Mouse (Mus musculus): ENCODE data around the gene Dner. TPM values are rescaled to one million over a fixed set of nuclear protein-coding genes. Genes with fewer than 3 reads are reported as not detected.

Gene Dner
- polyA plus RNA-seq, 1 experiment from 2014 or later: 3.4 TPM

DNA sequence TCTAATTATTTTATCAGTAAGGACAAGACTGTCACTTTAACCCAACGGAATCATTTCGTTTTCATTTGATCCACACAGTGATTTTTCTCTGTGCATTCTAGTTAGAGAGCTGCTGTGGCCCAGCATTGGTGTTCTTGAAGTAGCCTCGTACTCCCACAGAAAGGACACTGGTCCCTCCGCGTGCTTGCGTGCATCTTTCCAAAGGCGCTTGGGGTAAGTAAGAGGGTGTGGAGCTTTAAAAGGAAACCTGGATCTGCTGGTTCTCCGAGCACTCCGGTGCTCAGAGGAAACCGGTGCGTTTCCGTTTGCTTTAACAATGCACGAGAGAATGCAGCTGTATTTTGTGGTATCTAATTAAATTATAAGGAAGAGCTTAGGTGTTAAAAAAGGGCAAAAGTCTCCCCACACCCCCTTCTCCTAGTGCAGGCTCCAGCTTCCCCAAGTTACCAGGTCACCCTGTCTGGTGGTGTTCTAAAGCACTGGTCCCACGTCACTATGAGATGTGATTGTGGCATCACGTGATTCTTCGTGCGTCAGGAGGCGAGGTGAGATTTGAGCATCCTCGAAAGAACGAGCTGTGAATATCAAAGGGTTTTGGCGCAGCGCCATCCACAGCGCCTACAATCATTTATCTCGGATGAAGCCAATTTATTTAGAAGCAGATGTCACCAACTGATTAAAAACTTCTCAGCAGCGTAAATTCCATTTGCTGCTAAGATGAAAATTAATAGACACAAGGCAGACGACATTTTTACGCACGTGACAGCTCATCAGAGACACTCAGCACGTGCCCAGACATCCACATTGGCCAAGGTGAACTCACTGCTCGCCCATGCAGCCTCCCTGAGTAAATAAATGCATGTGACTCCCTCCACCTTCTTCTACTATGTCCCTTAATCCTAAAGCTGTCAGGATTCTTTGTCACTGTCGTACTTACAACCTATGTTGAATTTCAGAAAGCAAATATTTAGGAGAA, 14.1 kb upstream of the Dner start:
- H3K9me3 ChIP-seq (ENCODE audit: control insufficient read depth, low read length): no peaks in the 10 kb centered on the region
- no peak overlapping the region for H3K9ac ChIP-seq (ENCODE audit: low read depth, low read length)
- no peak overlapping the region for H3K4me3 ChIP-seq (ENCODE audit: low read length)
- H3K4me1 ChIP-seq (ENCODE audit: control insufficient read depth, insufficient read depth, low read length): 0 out of 2 replicates have a peak, but pooled peaks cover 4% of the 10 kb centered on the region
- H3K4me2 ChIP-seq (ENCODE audit: low read depth, low read length): peak overlapping the region; percentile 7
- H3K36me3 ChIP-seq (ENCODE audit: control insufficient read depth, insufficient read depth, low read length): no peaks in the 10 kb centered on the region
- no peaks in the 10 kb centered on the region for H3K27me3 ChIP-seq (replicated peaks; ENCODE audit: control insufficient read depth, insufficient read depth, low read length)
- ATAC-seq: no peak
- no peak overlapping the region for H3K27ac ChIP-seq (ENCODE audit: low read length)
- WGBS: 12% methylated on average over 31 of the region's 31 CpGs

DNA sequence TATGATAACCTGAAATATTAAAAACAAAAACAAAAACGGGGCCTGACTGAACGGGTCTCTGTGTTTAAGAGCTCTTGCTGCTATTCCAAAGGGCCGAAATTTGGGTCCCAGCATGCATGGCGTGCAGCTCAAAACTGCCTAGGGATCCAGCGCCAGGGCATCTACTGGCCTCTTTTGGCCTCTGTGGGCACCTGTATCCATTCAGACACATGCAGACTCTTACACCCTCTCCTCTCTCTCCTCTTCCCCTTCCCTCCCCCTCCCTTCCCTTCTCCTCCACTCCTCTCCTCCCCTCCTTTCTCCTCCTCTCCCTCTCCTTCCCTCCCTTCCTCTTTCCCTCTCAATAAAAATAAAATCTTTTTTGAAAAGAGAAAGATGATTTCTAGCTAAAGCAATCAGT, 13.4 kb upstream of the Dner start:
- 0 out of 2 replicates have a peak, but pooled peaks cover 4% of the 10 kb centered on the region for H3K4me1 ChIP-seq (ENCODE audit: control insufficient read depth, insufficient read depth, low read length)
- H3K9ac ChIP-seq (ENCODE audit: low read depth, low read length): no peak overlapping the region
- H3K9me3 ChIP-seq (ENCODE audit: control insufficient read depth, low read length): no peaks in the 10 kb centered on the region
- H3K4me2 ChIP-seq (ENCODE audit: low read depth, low read length): no peak overlapping the region
- no peaks in the 10 kb centered on the region for H3K36me3 ChIP-seq (ENCODE audit: control insufficient read depth, insufficient read depth, low read length)
- 37% methylated on average over 5 of the region's 5 CpGs for WGBS
- no peaks in the 10 kb centered on the region for H3K27me3 ChIP-seq (replicated peaks; ENCODE audit: control insufficient read depth, insufficient read depth, low read length)
- ATAC-seq: no peak
- no peak overlapping the region for H3K4me3 ChIP-seq (ENCODE audit: low read length)
- H3K27ac ChIP-seq (ENCODE audit: low read length): no peak overlapping the region

DNA sequence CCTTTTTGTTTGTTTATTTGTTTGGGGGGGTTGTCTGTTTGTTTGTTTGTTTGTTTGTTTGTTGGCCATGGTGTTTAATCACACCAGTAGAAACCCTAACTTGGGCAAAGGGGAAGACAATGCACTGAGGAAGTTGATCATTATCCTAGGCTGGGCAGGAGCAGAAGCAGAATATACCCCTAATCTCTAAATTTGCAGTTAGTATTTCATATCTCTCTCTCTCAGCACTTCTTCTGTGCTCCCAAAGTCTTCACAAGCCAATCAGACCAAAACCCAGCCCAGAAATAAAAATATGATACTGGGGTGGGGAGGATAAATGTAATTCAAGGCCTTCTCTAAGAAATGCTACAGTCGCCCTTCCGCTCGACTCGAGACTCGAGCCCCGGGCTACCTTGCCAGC, 4.2 kb upstream of the Dner start:
- H3K4me2 ChIP-seq (ENCODE audit: low read depth, low read length): no peak overlapping the region
- H3K27ac ChIP-seq (ENCODE audit: low read length): no peak overlapping the region
- no peak overlapping the region for H3K4me3 ChIP-seq (ENCODE audit: low read length)
- no peak overlapping the region for H3K9ac ChIP-seq (ENCODE audit: low read depth, low read length)
- peaks cover 13% of the 10 kb centered on the region for H3K27me3 ChIP-seq (replicated peaks; ENCODE audit: control insufficient read depth, insufficient read depth, low read length)
- H3K9me3 ChIP-seq (ENCODE audit: control insufficient read depth, low read length): no peaks in the 10 kb centered on the region
- peaks cover 8% of the 10 kb centered on the region for H3K4me1 ChIP-seq (ENCODE audit: control insufficient read depth, insufficient read depth, low read length)
- H3K36me3 ChIP-seq (ENCODE audit: control insufficient read depth, insufficient read depth, low read length): no peaks in the 10 kb centered on the region
- WGBS: over 99% methylated on average over 6 of the region's 6 CpGs
- ATAC-seq: no peak

DNA sequence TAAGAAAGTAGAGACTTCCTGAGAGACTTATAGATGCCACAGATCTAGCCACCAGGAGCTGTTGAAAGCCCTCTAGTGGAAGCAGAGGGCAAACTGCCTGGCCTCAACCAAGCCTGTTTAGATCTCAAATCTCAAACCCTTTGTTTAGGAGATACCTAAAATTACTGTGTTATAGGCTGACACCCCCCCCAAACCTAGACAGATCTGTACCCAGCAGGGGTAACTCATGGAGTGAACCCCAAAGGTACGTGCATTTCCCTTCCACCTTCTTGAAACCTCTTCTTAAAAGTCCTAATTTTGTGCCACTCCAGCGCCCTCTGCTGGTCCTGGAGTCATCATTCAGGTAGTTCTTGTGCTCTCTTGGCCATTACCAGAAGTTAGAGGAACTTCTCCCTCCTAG, 1.1 kb upstream of the Dner start:
- Histone ChIP-seq H3K4me2 (ENCODE audit: low read depth, low read length) (no peak overlapping the region), H3K4me1 (ENCODE audit: control insufficient read depth, insufficient read depth, low read length) (peaks cover 11% of the 10 kb centered on the region), H3K27me3 (replicated peaks; ENCODE audit: control insufficient read depth, insufficient read depth, low read length) (peaks cover 20% of the 10 kb centered on the region), H3K27ac (ENCODE audit: low read length) (no peak overlapping the region), H3K4me3 (ENCODE audit: low read length) (no peak overlapping the region), H3K9ac (ENCODE audit: low read depth, low read length) (no peak overlapping the region), H3K9me3 (ENCODE audit: control insufficient read depth, low read length) (no peaks in the 10 kb centered on the region), H3K36me3 (ENCODE audit: control insufficient read depth, insufficient read depth, low read length) (no peaks in the 10 kb centered on the region)
- WGBS: 2% methylated on average over 2 of the region's 2 CpGs
- ATAC-seq: no peak

DNA sequence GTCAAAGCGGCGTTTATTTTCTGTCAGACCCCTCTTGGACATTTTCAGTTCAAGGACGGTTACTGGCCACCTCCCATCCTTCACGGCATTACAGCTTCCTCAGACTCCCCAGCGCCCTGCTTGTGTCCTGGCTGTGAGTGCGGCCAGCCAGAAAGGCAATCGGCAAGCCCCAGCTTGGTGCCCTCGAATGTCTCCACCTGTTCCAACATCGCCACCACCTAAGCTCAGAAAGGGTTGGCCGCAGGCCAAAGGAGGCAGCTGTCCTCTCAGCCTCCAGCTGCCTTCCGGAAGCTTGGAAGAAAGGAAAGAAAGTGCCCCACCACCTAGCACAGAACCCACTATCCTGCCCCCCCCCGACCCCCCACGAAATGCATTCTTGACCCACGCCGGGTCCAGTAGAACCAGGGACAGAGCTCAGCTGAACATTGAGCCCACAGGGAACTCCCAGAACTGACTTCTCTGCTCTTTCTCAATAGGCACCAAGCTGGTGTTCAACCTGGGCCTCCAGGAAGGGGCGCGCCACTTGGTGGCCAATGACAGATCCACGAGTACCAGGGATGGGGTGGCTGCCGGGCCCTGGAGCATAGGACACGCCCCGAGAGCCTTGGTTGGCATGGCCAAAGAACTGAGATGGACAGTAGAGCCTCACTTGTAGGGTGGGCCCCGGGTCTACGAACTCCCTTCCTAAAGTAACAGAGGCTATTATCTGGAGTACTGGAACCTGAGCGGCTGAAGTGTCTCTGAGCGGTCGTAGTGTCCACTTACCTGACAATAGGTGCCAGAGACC, 1.1 kb downstream of the Dner start:
- Histone ChIP-seq H3K4me3 (ENCODE audit: low read length) (peak overlapping the region; percentile 53), H3K27me3 (replicated peaks; ENCODE audit: control insufficient read depth, insufficient read depth, low read length) (peaks cover 20% of the 10 kb centered on the region), H3K4me1 (ENCODE audit: control insufficient read depth, insufficient read depth, low read length) (peaks cover 11% of the 10 kb centered on the region), H3K36me3 (ENCODE audit: control insufficient read depth, insufficient read depth, low read length) (no peaks in the 10 kb centered on the region), H3K27ac (ENCODE audit: low read length) (no peak overlapping the region), H3K9me3 (ENCODE audit: control insufficient read depth, low read length) (no peaks in the 10 kb centered on the region), H3K9ac (ENCODE audit: low read depth, low read length) (no peak overlapping the region), H3K4me2 (ENCODE audit: low read depth, low read length) (peak overlapping the region; percentile 88)
- ATAC-seq: peak; percentile 20
- 12% methylated on average over 26 of the region's 26 CpGs for WGBS

DNA sequence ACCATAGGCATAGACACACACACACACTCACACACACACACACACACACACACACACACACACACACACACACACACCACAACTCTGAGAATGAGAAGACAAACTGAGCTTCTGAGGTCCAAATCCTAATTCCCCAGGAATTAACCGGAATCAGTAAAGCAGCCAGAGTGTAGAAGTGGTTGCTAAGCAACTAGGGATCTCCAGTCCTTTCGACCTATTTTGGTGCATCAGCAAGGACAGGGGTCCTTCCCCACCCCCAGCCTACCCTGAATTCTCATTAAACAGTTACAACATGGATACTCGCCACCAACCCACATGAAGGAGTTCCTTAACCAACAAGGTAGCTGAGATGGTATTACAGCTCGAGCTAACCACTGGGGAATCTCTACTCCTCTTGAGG, 18.1 kb downstream of the Dner start:
- WGBS: 62% methylated on average over 4 of the region's 4 CpGs
- no peaks in the 10 kb centered on the region for H3K4me1 ChIP-seq (ENCODE audit: control insufficient read depth, insufficient read depth, low read length)

DNA sequence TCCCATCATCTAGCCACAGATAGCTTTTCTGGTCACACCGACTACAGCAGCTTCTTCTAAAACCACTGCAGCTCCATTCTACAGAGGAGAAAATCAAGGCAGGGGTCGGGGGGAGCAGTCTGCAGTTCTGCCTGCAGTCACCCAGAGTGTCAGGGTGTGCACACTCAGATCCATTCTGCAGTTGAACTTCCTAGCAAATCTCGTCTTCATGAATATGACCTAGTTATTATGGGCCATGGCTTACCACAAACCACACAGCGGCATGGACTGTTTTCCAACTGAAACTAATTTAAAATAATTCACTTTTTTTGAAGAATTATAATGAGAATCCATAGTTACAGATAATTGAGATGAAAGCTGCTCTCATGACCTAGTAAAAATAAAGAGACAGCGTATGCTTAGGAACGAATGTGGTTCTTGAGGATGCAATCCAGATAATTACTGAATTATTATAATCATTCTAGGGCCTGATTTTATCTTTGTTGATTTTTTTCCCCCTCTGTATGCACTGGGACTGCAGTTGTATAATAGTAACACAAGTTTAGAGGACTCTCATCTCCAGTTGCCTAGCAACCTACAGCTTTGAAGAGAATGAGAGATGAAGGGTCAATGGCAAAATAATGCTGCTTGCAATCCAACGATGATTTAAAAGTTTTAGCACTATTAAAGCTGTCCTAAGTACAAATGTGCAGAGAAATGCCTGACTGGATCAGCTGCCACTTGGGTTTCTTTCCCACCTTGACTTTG, 27.7 kb downstream of the Dner start:
- Histone ChIP-seq H3K27me3 (replicated peaks; ENCODE audit: control insufficient read depth, insufficient read depth, low read length) (no peaks in the 10 kb centered on the region), H3K4me2 (ENCODE audit: low read depth, low read length) (no peak overlapping the region), H3K4me1 (ENCODE audit: control insufficient read depth, insufficient read depth, low read length) (no peaks in the 10 kb centered on the region), H3K4me3 (ENCODE audit: low read length) (no peak overlapping the region), H3K9ac (ENCODE audit: low read depth, low read length) (no peak overlapping the region), H3K27ac (ENCODE audit: low read length) (no peak overlapping the region), H3K36me3 (ENCODE audit: control insufficient read depth, insufficient read depth, low read length) (no peaks in the 10 kb centered on the region), H3K9me3 (ENCODE audit: control insufficient read depth, low read length) (no peaks in the 10 kb centered on the region)
- ATAC-seq: no peak
- 76% methylated on average over 7 of the region's 7 CpGs for WGBS

More for the DNA sequence above, 18.1 kb downstream of the Dner start:
- ATAC-seq: no peak
- Histone ChIP-seq H3K4me2 (ENCODE audit: low read depth, low read length) (no peak overlapping the region), H3K27me3 (replicated peaks; ENCODE audit: control insufficient read depth, insufficient read depth, low read length) (no peaks in the 10 kb centered on the region), H3K9ac (ENCODE audit: low read depth, low read length) (no peak overlapping the region), H3K4me3 (ENCODE audit: low read length) (no peak overlapping the region), H3K9me3 (ENCODE audit: control insufficient read depth, low read length) (no peaks in the 10 kb centered on the region), H3K27ac (ENCODE audit: low read length) (no peak overlapping the region), H3K36me3 (ENCODE audit: control insufficient read depth, insufficient read depth, low read length) (no peaks in the 10 kb centered on the region)

DNA sequence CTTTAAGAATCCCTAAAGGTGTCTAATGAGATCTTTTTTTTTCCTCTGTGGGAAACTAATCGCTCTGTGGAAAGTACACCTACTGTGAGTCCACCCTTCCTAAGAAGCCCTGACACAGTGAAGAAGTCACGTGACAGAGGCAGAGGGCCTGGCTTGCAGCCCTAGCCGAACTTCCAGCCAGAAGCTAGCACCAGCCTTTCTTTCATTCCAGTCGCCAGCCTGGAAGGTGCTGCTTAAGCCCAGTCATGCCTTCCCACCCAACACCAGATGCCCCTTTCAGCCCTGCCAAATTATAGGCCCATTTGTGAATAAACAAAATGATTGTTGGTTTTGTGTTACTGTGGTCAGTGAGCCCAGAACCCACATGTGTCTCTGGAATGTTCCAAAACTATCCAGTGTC, 28.4 kb downstream of the Dner start:
- WGBS: 79% methylated on average over 4 of the region's 4 CpGs
- Histone ChIP-seq H3K9ac (ENCODE audit: low read depth, low read length) (no peak overlapping the region), H3K27ac (ENCODE audit: low read length) (no peak overlapping the region), H3K36me3 (ENCODE audit: control insufficient read depth, insufficient read depth, low read length) (no peaks in the 10 kb centered on the region), H3K27me3 (replicated peaks; ENCODE audit: control insufficient read depth, insufficient read depth, low read length) (no peaks in the 10 kb centered on the region), H3K4me1 (ENCODE audit: control insufficient read depth, insufficient read depth, low read length) (no peaks in the 10 kb centered on the region), H3K4me2 (ENCODE audit: low read depth, low read length) (no peak overlapping the region), H3K9me3 (ENCODE audit: control insufficient read depth, low read length) (no peaks in the 10 kb centered on the region), H3K4me3 (ENCODE audit: low read length) (no peak overlapping the region)
- no peak for ATAC-seq

Data from intestine, embryonic 16.5 days (tissue).